Mouse (Mus musculus) left cerebral cortex, adult 2 months (tissue): ENCODE measurements around the gene A030014E15Rik. TPM values are rescaled to one million over a fixed set of nuclear protein-coding genes. Genes with fewer than 3 reads are reported as not detected.
"Not testable (repeated sequence)": the region's sequence is repeated elsewhere in the genome, so short reads cannot be mapped to it uniquely, and the experiment has no call there.

Experiments
- DNase-seq, 2 experiments: peaks; one replicate each; pipeline ENCODE4 v3.0.0; 2021 to 2022; ENCODE audit warnings: low spot score in 2 of 2, mixed read lengths in 1 of 2; ENCODE audit errors: extremely low spot score in 1 of 2
- H3K27ac ChIP-seq: fragments of 200-600 bp; 2 replicates; pipeline ENCODE4 v1.8.1; 2022
- H3K4me3 ChIP-seq: fragments of 200-600 bp; 2 replicates; pipeline ENCODE4 v1.8.1; 2022
- CTCF ChIP-seq: fragments of 200-600 bp; IDR thresholded peaks from 2 replicates; pipeline ENCODE4 v1.8.1; 2022; ENCODE audit warnings: antibody characterized with exemption, mild to moderate bottlenecking, moderate library complexity
- intact Hi-C: fragments of 180-260 bp; cut with DNase I; formaldehyde crosslinking; loops from one replicate; pipeline ENCODE4 v1.15.1; 2025
- total RNA-seq, 2 experiments: library from RNA; stranded (reverse); gene quantifications; 2 replicates each; pipeline ENCODE4 v1.2.3; 2021

The A030014E15Rik gene
- total RNA-seq, 2 experiments from 2014 or later, result not detected

GRCm38 (mm10) chr1:82948601-82949000 is 23.9 kb downstream of the A030014E15Rik start:
- TF ChIP-seq CTCF, result no peak

GRCm38 (mm10) chr1:82955913-82956312 is 31.2 kb downstream of the A030014E15Rik start, which contains the start of gene Gm7544:
Gm7544 (minus strand) TSS chr1:82956013.
- DNase-seq, H3K27ac ChIP-seq, H3K4me3 ChIP-seq, intact Hi-C loops: not testable (repeated sequence)

More at GRCm38 (mm10) chr1:82948601-82949000, 23.9 kb downstream of the A030014E15Rik start:
- intact Hi-C loops, result no loop called here
- DNase-seq, result no peak
- Histone ChIP-seq H3K4me3 (no peak overlapping the region), H3K27ac (no peak overlapping the region)

GRCm38 (mm10) chr1:82959870-82960385 is 35.2 kb downstream of the A030014E15Rik start, which contains the start of gene Gm47955:
Gm47955 (plus strand) TSS chr1:82960286.
- no peak within 1 kb of the TSS for H3K27ac ChIP-seq
- no peak for TF ChIP-seq CTCF
- intact Hi-C loops, result no loop called here
- no peak for DNase-seq
- H3K4me3 ChIP-seq, result no peak within 1 kb of the TSS

GRCm38 (mm10) chr1:82966413-82966812 is 41.7 kb downstream of the A030014E15Rik start:
- intact Hi-C loops, result no loop called here
- H3K4me3 ChIP-seq, result no peak overlapping the region
- no peak overlapping the region for H3K27ac ChIP-seq
- no peak for TF ChIP-seq CTCF
- no peak for DNase-seq

- no peak for TF ChIP-seq CTCF
- H3K27ac ChIP-seq, result no peak overlapping the region
- DNase-seq, result no peak
- intact Hi-C loops, result no loop called here
- H3K4me3 ChIP-seq, result no peak overlapping the region
These were observed 47.3 kb downstream of the A030014E15Rik start for GRCm38 (mm10) chr1:82972046-82972445.

- Histone ChIP-seq H3K4me3 (no peak overlapping the region), H3K27ac (peak overlapping the region; percentile 45)
- TF ChIP-seq CTCF, result peak; percentile 19
- intact Hi-C loops, result no loop called here
- DNase-seq, result no peak
These were observed 48.5 kb downstream of the A030014E15Rik start for GRCm38 (mm10) chr1:82973244-82973643.

- no peak for TF ChIP-seq CTCF
- peak overlapping the region; percentile 48 for H3K27ac ChIP-seq
- no peak overlapping the region for H3K4me3 ChIP-seq
- no peak for DNase-seq
- intact Hi-C loops, result no loop called here
These were observed 49.2 kb downstream of the A030014E15Rik start for GRCm38 (mm10) chr1:82973901-82974300.

GRCm38 (mm10) chr1:82974342-82974741 is 49.6 kb downstream of the A030014E15Rik start:
- intact Hi-C loops, result no loop called here
- Histone ChIP-seq H3K4me3 (no peak overlapping the region), H3K27ac (peak overlapping the region; percentile 48; the same call in 1 of the 2 replicates)
- DNase-seq, result no peak
- no peak for TF ChIP-seq CTCF

Other genes starting within 250 kb of the A030014E15Rik start
- gene Mff, start 200.0 kb upstream of the A030014E15Rik start, total RNA-seq, result 100 to 1,000 TPM; 263 to 273 TPM
- gene Tm4sf20, start 156.5 kb upstream of the A030014E15Rik start, total RNA-seq, result not detected
- not detected for gene Gm47791, start 153.7 kb upstream of the A030014E15Rik start, total RNA-seq
- gene Agfg1, start 85.4 kb upstream of the A030014E15Rik start, total RNA-seq, result 10 to 100 TPM; 76.6 to 78.3 TPM
- gene A030005L19Rik, start 11.6 kb upstream of the A030014E15Rik start, total RNA-seq, result under 1 TPM; 0.61 to 0.91 TPM
- gene Gm6217, start 6.5 kb downstream of the A030014E15Rik start, total RNA-seq, result not detected
- gene A030003K21Rik, start 18.5 kb downstream of the A030014E15Rik start, total RNA-seq, result not detected
- not detected for gene Gm7544, start 31.1 kb downstream of the A030014E15Rik start, total RNA-seq
- not detected for gene Gm47955, start 35.4 kb downstream of the A030014E15Rik start, total RNA-seq
- not detected for gene Gm47959, start 75.6 kb downstream of the A030014E15Rik start, total RNA-seq
- 1 to 10 TPM; 1.8 to 2.0 TPM for gene Slc19a3, start 113.5 kb downstream of the A030014E15Rik start, total RNA-seq
- not detected for gene Krtap28-10, start 117.6 kb downstream of the A030014E15Rik start, total RNA-seq
- gene Gm47969, start 120.0 kb downstream of the A030014E15Rik start, total RNA-seq, result not detected
- gene A030005K14Rik, start 134.5 kb downstream of the A030014E15Rik start, total RNA-seq, result not detected
- not detected for gene Krtap28-13, start 136.0 kb downstream of the A030014E15Rik start, total RNA-seq
- gene Ccl20, start 191.8 kb downstream of the A030014E15Rik start, total RNA-seq, result not detected
- gene Daw1, start 234.8 kb downstream of the A030014E15Rik start, total RNA-seq, result under 1 TPM; 0.25 to 0.56 TPM